Mouse (Mus musculus): ENCODE measurements around the gene Gm29666. TPM values are rescaled to one million over a fixed set of nuclear protein-coding genes. Genes with fewer than 3 reads are reported as not detected.
"Not testable (repeated sequence)": the region's sequence is repeated elsewhere in the genome, so short reads cannot be mapped to it uniquely, and the experiment has no call there.

Gene Gm29666
- polyA plus RNA-seq, 1 experiment from 2014 or later: 0.58 TPM

DNA sequence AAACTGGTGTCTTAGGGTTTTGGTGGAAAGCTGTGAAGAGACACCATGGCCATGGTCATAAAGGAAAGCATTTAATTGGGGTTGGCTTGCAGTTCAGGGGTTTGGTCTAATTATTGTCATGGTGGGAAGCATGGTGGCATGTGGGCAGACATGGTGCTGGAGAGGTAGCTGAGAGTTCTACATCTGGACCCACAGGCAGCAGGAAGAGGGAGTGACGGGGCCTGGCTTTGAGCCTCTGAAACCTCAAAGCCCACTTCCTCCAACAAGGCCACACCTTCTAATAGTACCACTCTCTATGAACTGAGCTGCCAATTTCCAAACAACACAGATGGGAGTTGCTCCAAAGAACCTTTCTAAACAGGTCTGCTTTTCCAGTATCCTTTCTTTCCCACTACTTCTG is 23.2 kb downstream of the Gm29666 start:
- Histone ChIP-seq H3K27me3 (replicated peaks) (0 out of 2 replicates have a peak, but pooled peaks cover 3% of the 10 kb centered on the region), H3K27ac (no peak overlapping the region), H3K9me3 (no peaks in the 10 kb centered on the region), H3K36me3 (no peaks in the 10 kb centered on the region), H3K4me1 (replicated peaks) (no peaks in the 10 kb centered on the region), H3K4me3 (replicated peaks) (no peak overlapping the region), H3K9ac (no peak overlapping the region), H3K4me2 (replicated peaks) (no peak overlapping the region)
- WGBS: 68% methylated on average over 1 of the region's 1 CpGs
- no peak for ATAC-seq

DNA sequence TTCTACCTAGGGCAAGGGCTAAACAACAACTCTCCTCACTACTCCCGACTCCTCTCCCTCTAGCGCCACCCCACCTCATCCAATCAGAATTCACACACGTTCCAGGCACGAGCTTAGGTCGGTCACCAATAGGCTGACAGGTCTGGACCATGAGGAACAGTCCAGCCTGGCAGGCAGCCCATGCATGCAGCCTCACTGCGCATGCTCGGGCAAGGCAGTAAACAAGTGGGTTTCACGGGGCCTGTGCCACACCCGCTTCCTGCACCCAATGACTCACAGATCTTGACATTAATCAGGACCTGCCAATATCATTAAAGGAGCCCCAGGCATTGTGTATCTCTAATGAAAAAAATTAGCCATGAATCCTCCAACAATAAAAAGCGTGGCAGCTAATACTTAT is 23.6 kb downstream of the Gm29666 start:
- H3K9ac ChIP-seq; H3K27ac ChIP-seq; H3K36me3 ChIP-seq; ATAC-seq; H3K4me1 ChIP-seq (replicated peaks); H3K4me3 ChIP-seq (replicated peaks); H3K4me2 ChIP-seq (replicated peaks); H3K27me3 ChIP-seq (replicated peaks); H3K9me3 ChIP-seq: not testable (repeated sequence)
- 67% methylated on average over 10 of the region's 10 CpGs for WGBS

DNA sequence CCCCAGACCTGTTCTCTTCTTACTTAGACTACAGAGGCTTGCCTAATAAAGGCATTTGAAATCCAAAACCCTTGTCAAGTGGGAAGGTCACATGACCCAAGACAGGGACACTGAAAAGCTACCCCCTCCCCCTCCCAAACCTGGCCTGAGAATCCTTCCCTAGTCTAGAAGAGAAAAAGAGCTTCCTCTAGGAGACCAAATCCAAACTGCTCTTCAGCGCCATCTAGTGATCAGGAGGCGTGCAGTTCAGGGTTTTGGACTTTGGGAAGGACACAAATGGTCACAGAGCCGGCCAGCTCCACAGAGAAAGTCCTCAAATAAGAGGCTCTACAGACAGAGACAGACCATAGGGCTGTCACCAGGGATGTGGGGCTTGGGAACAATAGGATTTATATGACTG is 28.2 kb downstream of the Gm29666 start:
- Histone ChIP-seq H3K9ac (no peak overlapping the region), H3K4me3 (replicated peaks) (no peak overlapping the region), H3K4me2 (replicated peaks) (no peak overlapping the region), H3K27ac (no peak overlapping the region), H3K9me3 (no peaks in the 10 kb centered on the region), H3K4me1 (replicated peaks) (no peaks in the 10 kb centered on the region), H3K36me3 (no peaks in the 10 kb centered on the region), H3K27me3 (replicated peaks) (no peaks in the 10 kb centered on the region)
- ATAC-seq: no peak; the same call in 1 of the 2 replicates
- 3% methylated on average over 3 of the region's 3 CpGs for WGBS

DNA sequence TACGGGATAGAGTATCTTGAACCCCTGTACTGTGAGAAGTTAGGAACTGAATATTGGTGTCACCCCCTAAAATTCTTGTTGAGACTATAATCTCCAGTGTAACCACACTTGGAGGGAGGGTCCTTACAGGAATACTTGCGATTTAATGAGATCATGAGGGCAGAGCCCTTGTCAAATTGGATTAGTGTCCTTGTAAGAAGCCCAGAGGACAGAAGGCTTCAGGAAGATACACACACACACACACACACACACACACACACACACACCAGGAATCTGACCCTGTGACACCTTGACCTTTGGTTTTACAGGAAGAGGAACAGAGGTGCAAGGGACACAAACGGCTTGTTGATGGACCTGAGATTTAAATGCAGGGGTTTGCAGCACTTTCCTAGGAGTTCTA is 28.6 kb downstream of the Gm29666 start:
- no peak overlapping the region for H3K4me2 ChIP-seq (replicated peaks)
- WGBS: 40% methylated on average over 3 of the region's 3 CpGs
- H3K36me3 ChIP-seq: no peaks in the 10 kb centered on the region
- no peak overlapping the region for H3K4me3 ChIP-seq (replicated peaks)
- H3K9me3 ChIP-seq: no peaks in the 10 kb centered on the region
- no peak for ATAC-seq
- H3K9ac ChIP-seq: no peak overlapping the region
- no peaks in the 10 kb centered on the region for H3K4me1 ChIP-seq (replicated peaks)
- no peak overlapping the region for H3K27ac ChIP-seq
- no peaks in the 10 kb centered on the region for H3K27me3 ChIP-seq (replicated peaks)

DNA sequence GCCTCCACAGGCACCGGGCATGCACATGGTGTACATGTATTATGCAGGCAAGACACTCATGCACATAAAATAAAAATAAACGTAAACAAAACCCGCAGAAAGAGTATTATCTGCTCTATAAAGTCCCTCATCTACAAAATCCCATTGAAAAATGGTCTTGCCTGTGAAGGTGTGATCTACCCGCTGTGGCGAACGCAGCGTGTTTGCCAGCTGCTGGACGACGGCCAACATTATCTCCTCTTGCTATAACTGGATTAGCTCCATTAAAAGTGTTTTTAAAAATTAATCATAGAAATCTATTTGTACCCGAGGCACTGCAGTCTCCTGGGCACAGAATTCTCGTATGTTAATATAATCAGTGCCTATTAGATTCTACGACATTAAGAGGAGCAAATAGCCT is 31.8 kb downstream of the Gm29666 start:
- no peaks in the 10 kb centered on the region for H3K36me3 ChIP-seq
- H3K4me1 ChIP-seq (replicated peaks): no peaks in the 10 kb centered on the region
- no peak overlapping the region for H3K4me3 ChIP-seq (replicated peaks)
- no peak overlapping the region for H3K27ac ChIP-seq
- WGBS: 72% methylated on average over 12 of the region's 12 CpGs
- ATAC-seq: no peak
- no peaks in the 10 kb centered on the region for H3K9me3 ChIP-seq
- no peak overlapping the region for H3K9ac ChIP-seq
- no peak overlapping the region for H3K4me2 ChIP-seq (replicated peaks)
- no peaks in the 10 kb centered on the region for H3K27me3 ChIP-seq (replicated peaks)

DNA sequence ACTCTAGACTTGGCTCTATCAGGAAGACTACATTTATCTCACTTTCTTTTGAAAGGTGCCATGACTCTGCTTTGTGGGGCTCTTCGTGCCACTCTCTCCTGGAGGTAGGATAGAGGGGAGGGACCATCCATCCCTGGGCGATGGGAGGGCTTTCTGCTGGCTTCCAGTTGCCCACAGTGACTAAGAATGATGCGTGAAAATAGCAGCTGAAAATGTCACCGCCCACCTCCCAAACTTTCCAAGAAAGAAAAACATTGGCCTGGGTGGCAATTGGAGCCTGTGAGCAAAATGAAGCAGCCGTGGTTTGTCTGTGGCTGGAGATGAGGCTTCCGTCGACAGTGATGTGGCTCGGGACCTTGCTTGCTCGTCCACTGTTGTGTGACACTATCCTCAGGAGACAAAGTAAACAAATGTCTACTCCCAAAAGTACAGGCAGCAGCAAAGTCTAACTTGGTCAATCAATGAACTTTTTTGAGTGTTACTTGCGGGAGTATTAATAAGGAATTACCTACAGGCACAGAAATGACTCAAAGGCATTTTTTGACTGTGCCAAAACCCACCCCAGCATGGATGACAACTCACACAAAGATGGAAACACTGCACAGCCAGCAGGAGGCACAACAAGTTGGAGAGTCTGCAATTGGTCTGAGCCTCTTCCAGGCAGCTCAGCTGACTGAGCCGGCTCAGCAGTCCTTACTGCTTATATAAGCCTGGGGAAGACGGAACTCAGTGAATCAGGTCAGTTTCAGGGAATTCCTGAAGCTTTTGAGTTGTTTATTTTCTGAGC is 42.6 kb downstream of the Gm29666 start:
- Histone ChIP-seq H3K9me3 (no peaks in the 10 kb centered on the region), H3K27ac (no peak overlapping the region), H3K36me3 (no peaks in the 10 kb centered on the region), H3K4me3 (replicated peaks) (no peak overlapping the region), H3K4me1 (replicated peaks) (no peaks in the 10 kb centered on the region), H3K27me3 (replicated peaks) (no peaks in the 10 kb centered on the region), H3K4me2 (replicated peaks) (no peak overlapping the region), H3K9ac (no peak overlapping the region)
- WGBS: 80% methylated on average over 12 of the region's 12 CpGs
- no peak for ATAC-seq

DNA sequence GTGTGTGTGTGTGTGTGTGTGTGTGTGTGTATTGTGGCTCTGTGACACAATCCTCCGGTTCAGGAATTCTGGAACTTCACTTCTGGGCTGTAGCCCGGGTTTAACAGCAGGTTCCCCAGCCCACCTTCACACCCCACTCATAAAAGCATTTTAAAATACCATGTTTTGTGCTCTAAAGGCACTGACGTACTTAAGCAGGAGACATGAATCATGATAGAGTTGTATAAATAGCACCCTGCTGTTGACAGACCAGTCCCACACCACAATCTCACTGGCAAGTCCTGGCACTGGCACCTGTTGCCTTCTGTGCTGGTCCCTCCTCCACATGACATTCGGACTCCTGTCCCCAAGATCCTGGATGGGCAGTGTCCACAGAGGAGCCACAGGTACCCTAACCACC is 46.0 kb downstream of the Gm29666 start:
- Histone ChIP-seq H3K9ac (no peak overlapping the region), H3K27ac (no peak overlapping the region), H3K4me1 (replicated peaks) (no peaks in the 10 kb centered on the region), H3K9me3 (no peaks in the 10 kb centered on the region), H3K4me3 (replicated peaks) (no peak overlapping the region), H3K36me3 (no peaks in the 10 kb centered on the region), H3K27me3 (replicated peaks) (no peaks in the 10 kb centered on the region), H3K4me2 (replicated peaks) (no peak overlapping the region)
- no peak for ATAC-seq
- 73% methylated on average over 4 of the region's 4 CpGs for WGBS

DNA sequence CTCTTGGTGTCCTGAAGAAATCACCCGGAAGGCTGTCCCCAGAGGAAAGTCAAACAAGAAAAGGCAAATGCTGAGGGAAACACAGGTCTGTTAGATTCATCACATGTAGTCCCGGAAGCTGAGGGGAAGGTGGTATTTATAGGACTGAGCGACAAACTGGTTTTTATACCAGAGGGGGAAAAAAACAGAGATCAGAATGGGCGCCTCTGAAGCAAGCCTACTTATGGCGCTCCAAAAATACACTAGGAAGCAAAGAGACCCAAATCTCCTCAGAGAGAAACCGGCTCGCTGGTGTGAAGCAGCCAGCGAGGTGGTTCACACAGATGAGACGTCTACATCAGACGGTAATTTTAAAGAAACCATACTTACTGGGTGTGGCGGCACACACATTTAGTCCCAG is 46.8 kb downstream of the Gm29666 start:
- H3K27ac ChIP-seq: no peak overlapping the region

DNA sequence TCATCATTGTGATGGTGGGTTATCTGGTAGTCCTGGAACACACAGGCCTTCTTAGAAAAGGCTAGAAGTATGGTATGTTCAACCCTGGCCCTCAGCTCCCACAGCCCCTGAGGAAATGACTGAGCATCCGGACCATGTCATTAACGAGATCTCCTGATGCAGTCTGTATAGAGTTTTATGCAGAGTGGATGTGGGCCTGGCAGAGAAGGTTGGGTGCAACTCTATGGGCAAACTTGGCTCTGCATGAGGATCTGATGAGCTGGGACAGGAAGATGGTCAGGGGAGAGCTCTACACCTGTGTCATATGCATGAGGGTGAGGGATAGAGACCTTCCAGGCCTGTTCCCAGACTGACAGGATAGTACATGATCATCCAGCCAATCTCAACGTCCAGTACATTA is 48.0 kb downstream of the Gm29666 start:
- H3K9me3 ChIP-seq: no peaks in the 10 kb centered on the region
- ATAC-seq: no peak
- 87% methylated on average over 3 of the region's 3 CpGs for WGBS

More for the DNA sequence above, 46.8 kb downstream of the Gm29666 start:
- H3K9ac ChIP-seq: no peak overlapping the region
- no peak overlapping the region for H3K4me3 ChIP-seq (replicated peaks)
- H3K4me1 ChIP-seq (replicated peaks): no peaks in the 10 kb centered on the region
- 84% methylated on average over 11 of the region's 11 CpGs for WGBS
- no peak for ATAC-seq
- H3K36me3 ChIP-seq: no peaks in the 10 kb centered on the region
- no peaks in the 10 kb centered on the region for H3K9me3 ChIP-seq
- H3K4me2 ChIP-seq (replicated peaks): no peak overlapping the region
- no peaks in the 10 kb centered on the region for H3K27me3 ChIP-seq (replicated peaks)

DNA sequence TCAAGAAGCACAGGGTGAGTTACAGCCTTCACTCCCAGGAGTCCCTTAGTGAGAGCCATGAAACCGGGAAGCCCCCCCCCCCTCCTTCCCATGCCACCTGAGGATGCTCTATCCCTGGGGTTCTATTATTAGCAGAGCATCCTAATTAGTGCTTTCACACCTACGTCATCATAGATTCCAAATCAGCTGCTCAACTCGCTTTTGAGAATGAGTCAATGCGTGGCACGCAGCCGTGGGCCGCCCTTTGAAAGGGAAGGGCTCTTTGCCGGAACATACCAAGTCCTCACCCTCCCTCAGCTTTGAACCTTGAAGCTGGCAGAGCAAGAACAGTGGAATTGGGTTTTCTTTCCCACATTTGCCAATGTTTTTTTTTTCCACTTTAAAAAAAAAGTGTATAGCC is 57.9 kb downstream of the Gm29666 start:
- no peaks in the 10 kb centered on the region for H3K36me3 ChIP-seq
- no peaks in the 10 kb centered on the region; the same call in 1 of the 2 replicates for H3K4me1 ChIP-seq (replicated peaks)
- no peak overlapping the region for H3K9ac ChIP-seq
- ATAC-seq: no peak
- WGBS: 89% methylated on average over 8 of the region's 8 CpGs
- no peaks in the 10 kb centered on the region for H3K9me3 ChIP-seq
- no peak overlapping the region for H3K27ac ChIP-seq
- H3K27me3 ChIP-seq (replicated peaks): no peaks in the 10 kb centered on the region
- H3K4me2 ChIP-seq (replicated peaks): no peak overlapping the region
- H3K4me3 ChIP-seq (replicated peaks): no peak overlapping the region

More for the DNA sequence above, 48.0 kb downstream of the Gm29666 start:
- Histone ChIP-seq H3K27me3 (replicated peaks) (no peaks in the 10 kb centered on the region), H3K4me1 (replicated peaks) (no peaks in the 10 kb centered on the region), H3K36me3 (no peaks in the 10 kb centered on the region), H3K4me3 (replicated peaks) (no peak overlapping the region), H3K4me2 (replicated peaks) (no peak overlapping the region), H3K27ac (no peak overlapping the region), H3K9ac (no peak overlapping the region)

Other genes starting within 250 kb of the Gm29666 start
- 12.5 and 14.1 TPM in 2 replicates for gene Arhgap8, start 200.0 kb downstream of the Gm29666 start, polyA plus RNA-seq (2015; fragmentation: Nextera tagmentation; extraction: Ambion mirVana)
- gene Phf21b, start 64.0 kb downstream of the Gm29666 start, polyA plus RNA-seq (2015; fragmentation: Nextera tagmentation; extraction: Ambion mirVana): 0.76 and 1.6 TPM in 2 replicates
- 36.8 and 40.4 TPM in 2 replicates for gene Nup50, start 3.4 kb upstream of the Gm29666 start, polyA plus RNA-seq (2015; fragmentation: Nextera tagmentation; extraction: Ambion mirVana)
- gene 5031439G07Rik, start 68.5 kb upstream of the Gm29666 start, polyA plus RNA-seq (2015; fragmentation: Nextera tagmentation; extraction: Ambion mirVana): 9.6 and 12.6 TPM in 2 replicates
- gene Upk3a, start 97.1 kb upstream of the Gm29666 start, polyA plus RNA-seq (2015; fragmentation: Nextera tagmentation; extraction: Ambion mirVana): 1.5 and 2.1 TPM in 2 replicates
- 29.2 and 29.9 TPM in 2 replicates for gene Fam118a, start 108.9 kb upstream of the Gm29666 start, polyA plus RNA-seq (2015; fragmentation: Nextera tagmentation; extraction: Ambion mirVana)
- gene Smc1b, start 211.9 kb upstream of the Gm29666 start, polyA plus RNA-seq (2015; fragmentation: Nextera tagmentation; extraction: Ambion mirVana): 0.11 and 0.21 TPM in 2 replicates
- gene Ribc2, start 212.0 kb upstream of the Gm29666 start, polyA plus RNA-seq (2015; fragmentation: Nextera tagmentation; extraction: Ambion mirVana): 0.08 and 0.19 TPM in 2 replicates

All from intestine, embryonic 15.5 days (tissue).